Mouse (Mus musculus): ENCODE results near the gene Kif13a. TPM values are rescaled to one million over a fixed set of nuclear protein-coding genes. Genes with fewer than 3 reads are reported as not detected.

Kif13a gene
- total RNA-seq, 2 experiments from 2014 or later, result 109 to 118 TPM

DNA sequence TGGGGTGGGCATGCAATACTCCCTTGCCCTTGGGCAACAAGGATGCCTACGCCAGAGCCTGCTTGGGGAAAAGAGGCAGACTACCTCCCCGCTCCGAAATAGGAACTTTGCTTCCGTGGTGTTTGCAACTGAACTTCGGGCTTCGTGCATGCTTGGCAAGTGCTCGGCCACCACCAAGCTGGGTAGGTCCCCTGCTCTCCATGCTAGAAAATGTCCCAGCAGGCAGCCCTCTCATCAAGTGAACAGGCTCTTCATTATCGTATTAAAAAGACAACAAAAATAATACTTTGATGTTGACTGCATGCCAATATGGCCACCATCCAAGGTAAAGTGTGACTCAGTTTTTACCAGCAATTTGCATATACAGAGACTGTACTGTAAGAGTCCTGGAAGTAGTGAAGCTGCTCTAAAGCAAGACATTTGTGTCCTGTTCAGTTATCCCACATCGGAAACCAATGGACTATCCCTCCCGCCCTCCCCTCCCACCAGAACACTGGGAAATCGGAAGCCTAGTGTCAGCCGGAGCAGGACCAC is 41.5 kb downstream of the Kif13a start:
- no peak for DNase-seq (ENCODE audit: low spot score)
- intact Hi-C loops (cut with DNase I), result no loop called here

DNA sequence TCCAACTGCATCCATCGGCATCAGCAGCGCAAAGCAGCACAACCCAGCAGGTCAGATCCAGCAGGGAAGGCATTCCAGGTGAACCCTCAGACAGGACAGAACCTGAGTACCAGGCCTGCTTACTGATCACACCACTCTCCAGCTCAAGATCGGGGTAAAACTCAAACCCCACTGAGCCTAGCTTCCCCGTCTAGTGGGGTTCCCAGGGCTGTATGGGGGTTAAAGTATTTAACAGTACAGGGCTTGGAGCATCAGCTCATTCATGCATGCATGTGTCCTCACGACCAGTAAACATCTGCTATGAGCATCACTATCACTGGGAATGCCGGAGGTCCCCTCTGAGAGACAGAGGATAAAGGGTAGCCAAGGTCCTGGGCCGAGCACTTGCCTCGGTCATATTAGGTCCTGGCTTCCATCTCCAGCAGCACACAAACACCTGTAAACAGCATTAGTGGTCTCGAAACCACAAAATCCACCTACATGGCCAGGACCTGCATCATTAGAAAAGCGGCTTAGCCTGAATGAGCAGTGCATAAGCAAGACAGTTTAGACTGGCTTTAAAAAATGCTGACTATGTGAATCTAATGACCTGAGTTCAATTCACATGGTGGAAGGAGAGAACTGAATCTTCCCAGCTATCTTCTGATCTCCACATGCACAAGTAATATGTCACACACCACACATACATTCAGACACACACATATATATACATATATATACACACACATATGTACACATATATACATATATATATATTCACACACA is 43.0 kb downstream of the Kif13a start:
- intact Hi-C loops (cut with DNase I), result loop anchor here (2.0 kb wide), 1 partner anchor 42 kb away; the partner anchor contains the start of gene Kif13a

DNA sequence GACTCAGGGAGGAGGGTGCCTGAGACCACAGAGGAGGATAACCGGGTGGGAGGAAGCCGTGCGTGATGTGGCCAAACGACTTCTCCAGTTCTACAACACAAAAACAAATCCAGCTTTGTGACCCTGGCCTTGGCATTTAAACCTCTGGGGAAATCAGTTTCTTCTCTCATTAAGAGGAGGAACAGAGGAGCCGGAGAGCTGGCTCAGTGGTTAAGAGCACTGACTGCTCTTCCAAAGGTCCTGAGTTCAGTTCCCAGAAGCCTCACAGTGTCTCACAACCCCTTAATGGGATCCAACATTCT is 44.0 kb downstream of the Kif13a start:
- DNase-seq (ENCODE audit: low spot score), result no peak
- intact Hi-C loops (cut with DNase I), result loop anchor here (2.0 kb wide), 1 partner anchor 43 kb away; the partner anchor contains the start of gene Kif13a

More for the DNA sequence above, 43.0 kb downstream of the Kif13a start:
- DNase-seq (ENCODE audit: low spot score), result no peak

GRCm38 (mm10) chr13:46884898-46885758 is 44.5 kb downstream of the Kif13a start:
- no peak for DNase-seq (ENCODE audit: low spot score)
- intact Hi-C loops (cut with DNase I), result loop anchor here (5.0 kb wide), 1 partner anchor 43 kb away; no protein-coding TSS in a partner anchor

DNA sequence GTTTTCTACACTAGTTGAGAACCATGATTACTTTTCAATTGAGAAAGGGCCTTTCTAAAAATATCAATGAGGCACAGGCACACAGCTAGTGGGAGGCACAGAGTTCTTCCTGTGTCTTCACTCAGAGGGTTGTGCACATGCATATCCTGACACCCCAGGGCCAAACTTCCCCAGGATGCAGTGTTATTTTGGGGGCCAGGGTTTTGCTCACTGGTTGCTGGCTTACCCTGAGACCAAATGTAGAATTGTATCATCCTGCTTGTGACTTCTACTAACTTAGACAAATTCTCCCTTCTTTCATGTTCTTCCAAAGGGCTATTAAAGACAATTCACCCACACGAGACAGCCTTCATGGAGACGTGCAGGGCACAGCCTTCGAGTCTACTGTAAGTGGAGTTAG is 45.7 kb downstream of the Kif13a start:
- no peak for DNase-seq (ENCODE audit: low spot score)
- intact Hi-C loops (cut with DNase I), result loop anchor here (5.0 kb wide), 1 partner anchor 42 kb away; no protein-coding TSS in a partner anchor

GRCm38 (mm10) chr13:46883381-46883780 is 46.3 kb downstream of the Kif13a start:
- peak; percentile 76 for DNase-seq (ENCODE audit: low spot score)
- intact Hi-C loops (cut with DNase I), result loop anchor here (5.0 kb wide), 1 partner anchor 41 kb away; no protein-coding TSS in a partner anchor

- intact Hi-C loops (cut with DNase I), result loop anchor here (5.0 kb wide), 1 partner anchor 38 kb away; no protein-coding TSS in a partner anchor
- no peak for DNase-seq (ENCODE audit: low spot score)
Measured at GRCm38 (mm10) chr13:46880736-46881135, 48.9 kb downstream of the Kif13a start.

DNA sequence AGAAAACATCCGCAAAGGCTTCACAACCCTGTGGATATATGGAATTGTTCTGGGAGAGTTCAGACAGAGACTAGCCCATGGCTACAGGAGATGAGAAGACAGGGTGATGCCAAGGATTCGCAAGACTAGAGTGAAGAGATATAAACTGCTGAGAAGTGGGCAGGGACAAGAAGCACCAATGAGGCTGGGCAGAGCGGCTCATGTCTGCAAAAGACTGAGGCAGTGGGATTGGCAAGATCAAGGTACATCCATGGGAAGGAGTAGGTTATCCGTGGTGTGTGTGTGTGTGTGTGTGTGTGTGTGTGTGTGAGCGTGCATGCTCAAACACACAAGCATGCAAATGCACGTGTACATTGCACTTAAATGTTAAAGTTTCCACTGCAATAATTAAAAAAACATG is 49.4 kb downstream of the Kif13a start:
- no peak for DNase-seq (ENCODE audit: low spot score)
- intact Hi-C loops (cut with DNase I), result loop anchor here (5.0 kb wide), 1 partner anchor 38 kb away; no protein-coding TSS in a partner anchor

DNA sequence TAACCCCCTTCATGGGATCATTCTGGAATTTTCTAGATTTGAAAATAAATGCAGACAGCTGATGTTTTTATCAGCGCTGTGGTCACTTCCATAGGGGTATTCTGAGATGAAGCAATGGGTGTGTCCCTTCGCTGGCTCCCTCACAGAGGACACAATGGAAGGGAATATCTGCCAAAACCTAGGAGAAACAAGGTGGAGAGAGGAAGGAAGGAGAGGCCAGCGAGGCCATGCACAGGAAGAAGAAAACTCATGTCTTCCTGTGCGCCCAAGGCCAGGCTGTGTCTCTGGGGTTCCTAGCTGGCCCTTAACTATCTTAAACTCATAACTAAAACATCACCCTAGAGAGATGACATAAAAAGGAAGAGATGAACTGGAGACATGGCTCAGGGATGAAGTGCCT is 52.6 kb downstream of the Kif13a start:
- intact Hi-C loops (cut with DNase I), result no loop called here
- DNase-seq (ENCODE audit: low spot score), result no peak

GRCm38 (mm10) chr13:46875377-46875776 is 54.3 kb downstream of the Kif13a start:
- intact Hi-C loops (cut with DNase I), result no loop called here
- no peak for DNase-seq (ENCODE audit: low spot score)

DNA sequence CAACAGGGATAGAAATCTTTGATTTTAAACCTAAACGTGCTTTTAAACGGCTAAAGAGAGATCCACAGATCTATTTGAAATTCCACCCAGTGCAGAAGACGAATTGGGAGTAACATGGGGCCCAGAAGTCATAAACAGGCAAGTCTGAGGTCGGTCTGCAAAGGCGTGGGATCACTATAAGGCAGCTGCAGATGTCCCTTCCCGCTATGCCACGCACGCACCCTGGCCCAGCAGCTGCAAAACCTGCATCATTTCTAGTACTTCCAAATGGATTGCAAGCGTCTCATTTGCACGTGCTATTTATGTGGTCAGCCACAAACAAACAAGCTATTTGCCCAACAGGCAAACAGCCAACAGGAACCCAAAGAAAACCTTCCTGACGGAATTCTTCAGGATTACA is 56.9 kb downstream of the Kif13a start:
- DNase-seq (ENCODE audit: low spot score), result no peak
- intact Hi-C loops (cut with DNase I), result loop anchor here (5.0 kb wide), 1 partner anchor 35 kb away; no protein-coding TSS in a partner anchor

GRCm38 (mm10) chr13:46872194-46872593 is 57.5 kb downstream of the Kif13a start:
- intact Hi-C loops (cut with DNase I), result loop anchor here (5.0 kb wide), 1 partner anchor 35 kb away; no protein-coding TSS in a partner anchor
- no peak for DNase-seq (ENCODE audit: low spot score)

DNA sequence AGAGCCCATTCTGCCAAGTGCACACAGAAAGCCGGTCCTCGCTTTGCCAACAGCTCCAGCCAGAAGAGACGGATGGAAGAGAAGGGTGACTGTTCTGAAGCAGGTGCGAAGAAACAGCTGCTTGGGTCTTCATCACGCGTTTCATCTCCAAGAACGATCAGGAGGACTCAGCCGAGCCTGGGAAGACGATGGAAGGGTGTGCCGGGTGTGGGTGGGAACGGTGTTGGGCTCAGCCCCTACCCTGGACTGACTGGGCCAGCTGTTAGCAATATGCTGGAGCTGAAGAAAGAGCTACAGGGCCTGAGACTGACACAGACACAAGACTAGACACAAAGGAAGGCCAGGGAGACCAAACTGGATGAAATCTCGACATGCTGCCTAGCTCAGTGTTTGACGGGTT is 60.2 kb downstream of the Kif13a start:
- intact Hi-C loops (cut with DNase I), result no loop called here
- no peak for DNase-seq (ENCODE audit: low spot score)

DNA sequence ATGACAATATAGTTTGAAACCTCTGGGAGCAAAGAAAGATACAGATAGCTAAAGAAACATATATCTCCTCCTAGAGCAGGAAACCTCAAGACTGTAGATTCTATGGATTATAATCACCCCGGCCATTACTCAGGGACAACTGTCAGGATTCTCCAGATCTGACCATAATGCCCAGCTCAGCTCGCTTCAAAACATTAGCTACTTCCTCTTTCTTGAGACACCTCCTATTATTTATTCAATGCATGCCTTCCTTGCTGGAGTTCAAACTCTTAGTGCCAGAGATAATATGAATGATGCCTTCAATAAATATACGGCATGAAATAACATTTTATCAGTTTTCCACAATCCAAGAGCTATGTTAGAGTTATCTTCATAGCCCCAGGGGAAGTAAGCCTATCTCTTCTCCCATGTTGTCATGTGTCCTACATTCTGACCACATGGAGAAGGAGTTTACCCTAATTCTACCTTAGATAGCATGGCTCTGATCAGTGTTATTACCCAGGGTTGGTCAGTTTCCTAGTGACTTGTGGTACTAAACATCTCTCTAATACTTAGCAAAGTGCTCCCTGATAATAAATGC is 66.4 kb downstream of the Kif13a start:
- no peak for DNase-seq (ENCODE audit: low spot score)
- intact Hi-C loops (cut with DNase I), result no loop called here

- no peak for DNase-seq (ENCODE audit: low spot score)
- intact Hi-C loops (cut with DNase I), result no loop called here
Measured at GRCm38 (mm10) chr13:46859876-46860275, 69.8 kb downstream of the Kif13a start.

- intact Hi-C loops (cut with DNase I), result no loop called here
- DNase-seq (ENCODE audit: low spot score), result no peak
Measured at GRCm38 (mm10) chr13:46859173-46859572, 70.5 kb downstream of the Kif13a start.

DNA sequence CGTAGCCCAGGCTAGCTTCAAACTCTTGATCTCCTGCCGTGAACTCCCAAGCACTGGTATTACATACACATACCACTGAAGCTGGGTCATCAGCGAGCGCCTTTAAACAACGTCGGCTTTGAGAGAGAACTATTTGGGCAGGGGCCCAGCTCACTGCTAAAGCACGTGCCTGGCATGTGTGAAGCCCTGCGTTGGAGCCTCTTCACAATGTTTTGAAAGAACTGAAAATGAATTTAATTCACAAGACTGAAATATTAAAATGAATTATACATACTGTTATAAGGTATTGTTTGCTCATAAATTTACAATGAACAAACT is 70.9 kb downstream of the Kif13a start:
- intact Hi-C loops (cut with DNase I), result no loop called here
- no peak for DNase-seq (ENCODE audit: low spot score)

GRCm38 (mm10) chr13:46858143-46858834 is 71.4 kb downstream of the Kif13a start:
- DNase-seq (ENCODE audit: low spot score), result no peak
- intact Hi-C loops (cut with DNase I), result no loop called here

DNA sequence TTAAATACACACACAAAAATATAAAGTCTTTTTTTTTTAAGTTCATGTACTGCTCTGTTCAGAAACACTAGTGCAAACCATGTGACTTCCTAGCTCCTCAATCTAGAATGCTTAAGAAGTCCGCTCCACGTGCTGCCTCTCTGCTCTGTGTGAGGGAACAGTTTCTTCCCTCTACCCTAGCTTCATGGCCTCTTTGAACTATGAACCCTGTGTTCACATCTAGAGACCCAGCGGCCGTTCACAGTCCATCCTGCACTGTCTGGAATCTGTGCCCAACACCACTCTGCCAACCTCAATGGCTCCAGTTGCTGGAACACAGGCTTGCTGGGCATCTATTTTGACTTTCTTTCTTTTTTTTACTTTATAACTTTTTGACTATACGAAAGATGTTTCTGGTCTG is 75.2 kb downstream of the Kif13a start:
- DNase-seq (ENCODE audit: low spot score), result no peak
- intact Hi-C loops (cut with DNase I), result no loop called here

DNA sequence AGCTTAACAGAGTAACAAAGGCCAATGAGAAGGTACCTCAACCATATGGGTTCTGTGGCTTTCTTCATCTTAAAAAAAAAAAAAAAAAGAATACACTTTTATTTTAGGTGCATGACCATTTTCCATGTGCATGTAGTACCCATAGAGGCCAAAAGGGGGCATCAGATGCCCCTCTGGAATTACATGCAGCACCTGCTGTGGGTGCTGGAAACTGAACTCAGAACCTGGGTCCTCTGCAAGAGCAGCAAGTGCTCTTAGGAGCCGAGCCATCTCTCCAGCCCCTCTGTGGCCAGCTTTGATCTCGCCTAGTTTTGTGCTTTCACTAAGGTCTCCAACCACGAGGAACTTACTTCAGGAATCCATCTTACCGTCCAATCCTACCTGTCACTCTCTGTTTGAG is 77.2 kb downstream of the Kif13a start:
- no peak for DNase-seq (ENCODE audit: low spot score)
- intact Hi-C loops (cut with DNase I), result no loop called here

Data from heart, postnatal 25 days (tissue).